Mouse (Mus musculus) erythroblast, embryonic 14.5 days (primary cell): ENCODE results near the gene Gm44973.

ENCODE experiments used
- GATA1 ChIP-seq: IDR thresholded peaks from 2 replicates; pipeline ENCODE4 v1.6.1; 2012; ENCODE audit warnings: low read length, inconsistent platforms, mixed read lengths
- TAL1 ChIP-seq: IDR thresholded peaks from 3 replicates; pipeline ENCODE4 v1.6.1; 2012; ENCODE audit warnings: low read length, inconsistent platforms, mixed read lengths

GRCm38 (mm10) chr7:5051193-5052192 lies 36.2 kb downstream of the Gm44973 start, which contains the start of gene Zfp580:
- TF ChIP-seq GATA1 (no peak), TAL1 (no peak)
